Mouse (Mus musculus) MEL (cell line): ENCODE data around the gene Dzip1. TPM values are rescaled to one million over a fixed set of nuclear protein-coding genes. Genes with fewer than 3 reads are reported as not detected.

ENCODE experiments used
- DNase-seq: peaks from one replicate; pipeline ENCODE4 v3.0.0; 2011; ENCODE audit warnings: low read depth, low spot score
- H3K27ac ChIP-seq: 2 replicates; pipeline ENCODE4 v1.5.1; 2012; ENCODE audit warnings: low read depth, mild to moderate bottlenecking, control low read depth, low read length, moderate library complexity; ENCODE audit not compliant: control insufficient read depth
- H3K27me3 ChIP-seq, 2 experiments: fragments of 150-350 bp in 1 of 2; sonication (generic) in 1 of 2; 2 replicates each; pipeline ENCODE4 v1.6.1; 2012; ENCODE audit warnings: low read length in 2 of 2, mild to moderate bottlenecking in 2 of 2, improper control_type of control experiment in 1 of 2, moderate library complexity in 1 of 2; ENCODE audit not compliant: insufficient read depth in 2 of 2, control insufficient read depth in 1 of 2
- H3K36me3 ChIP-seq, 2 experiments: 2 replicates each; pipeline ENCODE4 v1.6.1; 2012 to 2014; ENCODE audit warnings: low read length in 2 of 2, improper control_type of control experiment in 1 of 2, inconsistent platforms in 1 of 2, mild to moderate bottlenecking in 1 of 2; ENCODE audit not compliant: insufficient read depth in 2 of 2, control insufficient read depth in 1 of 2
- H3K4me1 ChIP-seq, 2 experiments: fragments of 150-350 bp in 1 of 2; sonication (generic) in 1 of 2; 2 replicates each; pipeline ENCODE4 v1.6.1; 2012; ENCODE audit warnings: low read length in 2 of 2, improper control_type of control experiment in 1 of 2, mild to moderate bottlenecking in 1 of 2; ENCODE audit not compliant: insufficient read depth in 2 of 2, control insufficient read depth in 1 of 2
- H3K4me3 ChIP-seq, 2 experiments: fragments of 150-350 bp in 1 of 2; sonication (generic) in 1 of 2; 2 replicates each; pipeline ENCODE4 v1.5.1; 2012; ENCODE audit warnings: low read depth in 2 of 2, low read length in 2 of 2, mild to moderate bottlenecking in 2 of 2, moderate library complexity in 2 of 2, control low read depth in 1 of 2, improper control_type of control experiment in 1 of 2; ENCODE audit not compliant: control insufficient read depth in 1 of 2, insufficient read depth in 1 of 2
- H3K79me2 ChIP-seq: 2 replicates; pipeline ENCODE4 v1.6.1; 2012; ENCODE audit warnings: mild to moderate bottlenecking, low read length, moderate library complexity; ENCODE audit not compliant: control insufficient read depth, poor library complexity, insufficient read depth
- H3K9ac ChIP-seq: 2 replicates; pipeline ENCODE4 v1.6.1; 2012; ENCODE audit warnings: low read depth, mild to moderate bottlenecking, control low read depth, low read length, moderate library complexity; ENCODE audit not compliant: control insufficient read depth, poor library complexity, severe bottlenecking
- H3K9me3 ChIP-seq: fragments of 150-350 bp; sonication (generic); replicated peaks from 2 replicates; pipeline ENCODE4 v1.6.1; 2012; ENCODE audit warnings: mild to moderate bottlenecking, low read length, improper control_type of control experiment, moderate library complexity; ENCODE audit not compliant: insufficient read depth
- CHD1 ChIP-seq: IDR thresholded peaks from 2 replicates; pipeline ENCODE4 v1.6.1; 2012; ENCODE audit warnings: low read depth, mild to moderate bottlenecking, inconsistent platforms, low read length, improper control_type of control experiment
- CHD2 ChIP-seq: IDR thresholded peaks from 2 replicates; pipeline ENCODE4 v1.6.1; 2011; ENCODE audit warnings: low read length, improper control_type of control experiment
- CTCF ChIP-seq, 3 experiments: IDR thresholded peaks in 2 of 3; conservative IDR thresholded peaks in 1 of 3; 2 replicates each; pipeline ENCODE4 v1.5.1; 2011 to 2012; ENCODE audit warnings: low read length in 3 of 3, low read depth in 2 of 3, mild to moderate bottlenecking in 2 of 3, improper control_type of control experiment in 1 of 3, inconsistent platforms in 1 of 3, mixed read lengths in 1 of 3, moderate library complexity in 1 of 3; ENCODE audit not compliant: control insufficient read depth in 1 of 3, insufficient read depth in 1 of 3, poor library complexity in 1 of 3, severe bottlenecking in 1 of 3
- EP300 ChIP-seq, 2 experiments: IDR thresholded peaks; 2 replicates each; pipeline ENCODE4 v1.6.1; 2011; ENCODE audit warnings: improper control_type of control experiment in 2 of 2, low read length in 2 of 2, low read depth in 1 of 2, mild to moderate bottlenecking in 1 of 2
- ETS1 ChIP-seq: IDR thresholded peaks from 2 replicates; pipeline ENCODE4 v1.6.1; 2012; ENCODE audit warnings: low read depth, mild to moderate bottlenecking, inconsistent platforms, low read length, improper control_type of control experiment, moderate library complexity
- GABPA ChIP-seq: IDR thresholded peaks from 2 replicates; pipeline ENCODE4 v1.6.1; 2012; ENCODE audit warnings: low read depth, mild to moderate bottlenecking, inconsistent platforms, low read length, improper control_type of control experiment, moderate library complexity
- HCFC1 ChIP-seq: IDR thresholded peaks from 2 replicates; pipeline ENCODE4 v1.6.1; 2012; ENCODE audit warnings: low read depth, mild to moderate bottlenecking, inconsistent platforms, low read length, improper control_type of control experiment, moderate library complexity
- JUND ChIP-seq: IDR thresholded peaks from 2 replicates; pipeline ENCODE4 v1.6.1; 2011; ENCODE audit warnings: low read depth, mild to moderate bottlenecking, improper control_type of control experiment, low read length
- MAX ChIP-seq: IDR thresholded peaks from 2 replicates; pipeline ENCODE4 v1.6.1; 2011; ENCODE audit warnings: low read length, improper control_type of control experiment
- MAZ ChIP-seq: IDR thresholded peaks from 2 replicates; pipeline ENCODE4 v1.6.1; 2012; ENCODE audit warnings: low read depth, mild to moderate bottlenecking, inconsistent platforms, low read length, improper control_type of control experiment
- MXI1 ChIP-seq: IDR thresholded peaks from 2 replicates; pipeline ENCODE4 v1.6.1; 2011; ENCODE audit warnings: mild to moderate bottlenecking, low read depth, low read length, improper control_type of control experiment
- MYC ChIP-seq: IDR thresholded peaks from 2 replicates; pipeline ENCODE4 v1.6.1; 2011; ENCODE audit warnings: low read depth, mild to moderate bottlenecking, low read length, improper control_type of control experiment, moderate library complexity
- NRF1 ChIP-seq: IDR thresholded peaks from 2 replicates; pipeline ENCODE4 v1.6.1; 2014; ENCODE audit warnings: low read depth, mild to moderate bottlenecking, inconsistent platforms, low read length, improper control_type of control experiment, moderate library complexity; ENCODE audit not compliant: poor library complexity, insufficient read depth, severe bottlenecking
- POLR2A ChIP-seq, 2 experiments: IDR thresholded peaks; 2 replicates each; pipeline ENCODE4 v1.6.1; 2011 to 2012; ENCODE audit warnings: low read length in 2 of 2, mild to moderate bottlenecking in 2 of 2, control low read depth in 1 of 2, improper control_type of control experiment in 1 of 2, low read depth in 1 of 2, moderate library complexity in 1 of 2; ENCODE audit not compliant: control insufficient read depth in 1 of 2, insufficient read depth in 1 of 2, poor library complexity in 1 of 2
- POLR2AphosphoS2 ChIP-seq: IDR thresholded peaks from 2 replicates; pipeline ENCODE4 v1.6.1; 2011; ENCODE audit warnings: low read length, improper control_type of control experiment
- SMC3 ChIP-seq: IDR thresholded peaks from 2 replicates; pipeline ENCODE4 v1.6.1; 2011; ENCODE audit warnings: low read depth, low read length, improper control_type of control experiment
- TAL1 ChIP-seq: IDR thresholded peaks from 2 replicates; pipeline ENCODE4 v1.6.1; 2012; ENCODE audit warnings: mild to moderate bottlenecking, inconsistent platforms, low read length, moderate library complexity, mixed read lengths
- TBP ChIP-seq: IDR thresholded peaks from 2 replicates; pipeline ENCODE4 v1.8.0; 2011; ENCODE audit warnings: low read depth, low read length, improper control_type of control experiment
- TCF12 ChIP-seq: IDR thresholded peaks from 2 replicates; pipeline ENCODE4 v1.6.1; 2014; ENCODE audit warnings: low read depth, mild to moderate bottlenecking, inconsistent platforms, low read length, improper control_type of control experiment, moderate library complexity
- UBTF ChIP-seq: IDR thresholded peaks from 2 replicates; pipeline ENCODE4 v1.6.1; 2012; ENCODE audit warnings: low read depth, mild to moderate bottlenecking, inconsistent platforms, low read length, improper control_type of control experiment, moderate library complexity, borderline replicate concordance; ENCODE audit not compliant: insufficient read depth
- USF2 ChIP-seq, 2 experiments: IDR thresholded peaks; 2 replicates each; pipeline ENCODE4 v1.6.1; 2011 to 2012; ENCODE audit warnings: improper control_type of control experiment in 2 of 2, low read length in 2 of 2, borderline replicate concordance in 1 of 2, inconsistent platforms in 1 of 2, low read depth in 1 of 2, mild to moderate bottlenecking in 1 of 2; ENCODE audit not compliant: insufficient read depth in 1 of 2
- ZKSCAN1 ChIP-seq: IDR thresholded peaks from 2 replicates; pipeline ENCODE4 v1.6.1; 2012; ENCODE audit warnings: low read depth, mild to moderate bottlenecking, inconsistent platforms, low read length, improper control_type of control experiment, moderate library complexity
- polyA plus RNA-seq, 2 experiments: library from polyadenylated mRNA; stranded (reverse) in 1 of 2; unstranded in 1 of 2; fragments of >175 nt in 1 of 2; fragments of >200 nt in 1 of 2; gene quantifications; 2 replicates each; pipeline versions ENCODE4 v1.2.1 to v1.2.4; 2012; ENCODE audit warnings: low replicate concordance in 2 of 2, low read depth in 1 of 2; ENCODE audit not compliant: insufficient read length in 2 of 2, insufficient read depth in 1 of 2, missing spikeins in 1 of 2
- total RNA-seq: library from RNA; depleted of rRNA; stranded (reverse); fragments of 300-350 nt; gene quantifications from 2 replicates; pipeline ENCODE4 v1.2.3, GENCODE M21; 2012

Dzip1 gene
- total and polyA plus RNA-seq, 3 experiments: 0.35 to 1.8 TPM; not detected in 1

DNA sequence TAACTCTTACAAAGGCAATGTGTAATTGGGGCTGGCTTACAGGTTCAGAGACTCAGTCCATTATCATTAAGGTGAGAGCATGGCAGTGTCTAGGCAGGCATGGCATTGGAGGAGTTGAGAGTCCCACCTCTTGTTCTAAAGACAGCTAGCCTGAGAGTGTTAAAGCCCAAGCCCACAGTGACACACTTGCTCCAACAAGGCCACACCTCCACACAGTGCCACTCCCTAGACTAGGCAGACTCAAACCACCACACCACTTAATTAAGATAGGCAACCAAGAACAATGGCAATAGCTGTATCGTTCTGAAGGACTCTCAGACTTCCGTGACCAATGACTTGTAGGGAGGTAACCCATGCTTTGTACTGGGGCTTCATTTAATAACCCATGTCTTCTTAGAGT, 5.5 kb upstream of the Dzip1 start:
- no peak for DNase-seq
- Histone ChIP-seq H3K4me1 (no peaks in the 10 kb centered on the region; a peak in 2 of 4 replicates), H3K4me3 (no peak overlapping the region), H3K27me3 (no peaks in the 10 kb centered on the region), H3K36me3 (no peaks in the 10 kb centered on the region), H3K9ac (no peak overlapping the region), H3K9me3 (no peaks in the 10 kb centered on the region), H3K27ac (no peak overlapping the region), H3K79me2 (no peaks in the 10 kb centered on the region)
- TF ChIP-seq MAZ (no peak), USF2 (IDR thresholded peaks at IDR 0.05; ENCODE audit: borderline replicate concordance in 1 of 2, insufficient read depth in 1 of 2, low read depth in 1 of 2, low read length in 2 of 2) (no peak), JUND (no peak), UBTF (no peak), CTCF (IDR thresholded peaks at IDR 0.05 in 2 of 3, conservative IDR thresholded peaks at IDR 0.05 in 1 of 3; ENCODE audit: control insufficient read depth in 1 of 3, insufficient read depth in 1 of 3, low read depth in 2 of 3, low read length in 3 of 3, poor library complexity in 1 of 3, severe bottlenecking in 1 of 3) (no peak), POLR2AphosphoS2 (no peak), SMC3 (no peak), TAL1 (no peak)

DNA sequence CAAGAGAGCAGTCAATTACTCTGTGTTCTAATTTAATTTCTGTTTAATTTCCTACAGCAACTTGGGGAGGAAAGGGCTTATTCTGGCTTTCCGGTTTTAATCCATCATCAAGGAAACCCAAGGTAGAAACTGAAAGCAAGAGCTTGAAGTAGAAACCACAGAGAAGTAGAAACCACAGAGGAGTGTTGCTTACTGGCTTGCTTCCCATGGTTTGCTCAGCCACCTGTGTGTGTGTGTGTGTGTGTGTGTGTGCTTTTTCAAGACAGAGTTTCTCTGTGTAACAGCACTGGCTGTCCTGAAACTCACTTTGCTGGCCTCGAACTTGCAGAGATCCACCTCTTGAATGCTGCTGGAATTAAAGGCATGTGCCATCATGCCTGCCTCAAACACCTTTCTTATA, 4.5 kb upstream of the Dzip1 start:
- Histone ChIP-seq H3K27me3 (no peaks in the 10 kb centered on the region), H3K9ac (no peak overlapping the region), H3K9me3 (no peaks in the 10 kb centered on the region), H3K4me1 (peaks cover 0 to under 1% of the 10 kb centered on the region in 2 experiments; a peak in 2 of 4 replicates), H3K36me3 (no peaks in the 10 kb centered on the region), H3K4me3 (no peak overlapping the region), H3K79me2 (no peaks in the 10 kb centered on the region), H3K27ac (no peak overlapping the region)
- no peak for TF ChIP-seq ETS1
- TF ChIP-seq MAZ: no peak
- TF ChIP-seq SMC3: no peak
- no peak for TF ChIP-seq MXI1
- TF ChIP-seq MYC: no peak
- no peak for DNase-seq

DNA sequence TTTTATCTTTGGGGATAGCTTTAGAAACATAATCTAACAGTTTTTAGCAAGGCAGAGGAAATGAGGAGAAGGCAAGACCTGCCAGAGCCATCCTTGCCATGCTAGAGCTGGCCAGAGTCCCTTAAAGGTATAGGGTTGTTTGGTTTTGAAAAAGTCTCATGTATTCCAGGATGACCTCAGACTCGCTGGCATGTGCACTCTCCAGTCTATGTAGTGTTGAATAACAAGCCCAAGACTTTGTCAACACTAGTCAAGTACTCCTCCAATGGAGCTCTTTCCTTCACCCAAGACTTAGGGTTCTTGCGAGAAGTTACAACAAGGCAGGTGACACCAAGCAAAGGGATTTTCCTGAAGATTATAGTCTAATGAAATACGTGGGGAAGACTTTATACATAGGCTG, 3.3 kb upstream of the Dzip1 start:
- Histone ChIP-seq H3K36me3 (no peaks in the 10 kb centered on the region), H3K27me3 (no peaks in the 10 kb centered on the region), H3K4me3 (no peak overlapping the region), H3K27ac (no peak overlapping the region), H3K9me3 (no peaks in the 10 kb centered on the region), H3K4me1 (peaks cover 0 to 4% of the 10 kb centered on the region in 2 experiments; a peak in 2 of 4 replicates), H3K9ac (no peak overlapping the region), H3K79me2 (no peaks in the 10 kb centered on the region)
- no peak for DNase-seq
- TF ChIP-seq ETS1 (no peak), TAL1 (no peak), NRF1 (no peak), HCFC1 (no peak), ZKSCAN1 (no peak), MAX (no peak), CHD2 (no peak), MYC (no peak), CHD1 (no peak), TBP (no peak), TCF12 (no peak), POLR2A (IDR thresholded peaks at IDR 0.05; ENCODE audit: control insufficient read depth in 1 of 2, insufficient read depth in 1 of 2, low read depth in 1 of 2, low read length in 2 of 2, poor library complexity in 1 of 2) (no peak), EP300 (IDR thresholded peaks at IDR 0.05; ENCODE audit: low read depth in 1 of 2, low read length in 2 of 2) (no peak), GABPA (no peak)
